Mouse (Mus musculus): Measurements from ENCODE around the gene C1qtnf5. TPM values are rescaled to one million over a fixed set of nuclear protein-coding genes. Genes with fewer than 3 reads are reported as not detected.
"Not testable (repeated sequence)": the region's sequence is repeated elsewhere in the genome, so short reads cannot be mapped to it uniquely, and the experiment has no call there.

C1qtnf5 gene
- polyA plus RNA-seq, 1 experiment from 2014 or later = 2.5 TPM

DNA sequence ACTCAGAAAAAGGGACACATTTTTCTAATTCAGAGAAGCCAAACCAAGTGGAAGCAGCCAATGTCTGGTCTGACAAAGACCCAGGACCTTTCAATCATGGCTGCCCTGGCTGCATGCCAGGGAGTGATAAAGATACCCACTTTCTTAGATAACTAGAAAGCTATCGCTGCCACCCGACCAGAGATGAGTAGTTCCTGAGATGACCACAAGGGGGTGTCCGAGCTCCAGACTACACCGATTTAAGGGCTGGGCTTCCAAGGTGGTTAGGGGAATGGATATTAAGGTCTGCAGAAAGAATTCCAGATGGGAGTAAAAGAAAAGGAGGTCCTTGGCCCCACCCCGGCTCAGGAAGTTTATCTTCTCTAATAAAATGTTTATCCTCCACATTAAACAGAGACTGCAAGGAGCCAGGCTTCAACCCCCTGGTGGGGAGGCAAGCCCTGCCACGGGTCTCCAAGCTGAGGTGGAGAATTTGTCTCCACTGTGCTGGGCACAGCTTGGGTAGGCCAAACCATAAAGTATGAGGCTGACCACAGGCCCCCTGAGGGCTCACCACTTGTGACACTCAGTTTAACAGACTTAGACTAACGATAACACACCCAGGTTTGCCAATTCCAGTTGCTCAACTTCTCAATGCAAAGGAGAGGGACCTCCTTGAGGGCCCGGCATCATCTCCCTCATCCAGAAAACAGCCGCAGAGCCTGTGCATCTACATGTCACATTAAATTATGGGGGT lies 2.5 kb downstream of the C1qtnf5 start:
- Histone ChIP-seq H3K4me3 (replicated peaks; ENCODE audit: low read length) (peak overlapping the region; percentile 29), H3K36me3 (ENCODE audit: control insufficient read depth, insufficient read depth, low read length) (peaks cover 5% of the 10 kb centered on the region; the same call in 1 of the 2 replicates), H3K9ac (ENCODE audit: low read length) (peak overlapping the region; percentile 54), H3K27me3 (ENCODE audit: control insufficient read depth, insufficient read depth, low read length) (no peaks in the 10 kb centered on the region), H3K4me1 (ENCODE audit: control insufficient read depth, insufficient read depth, low read length) (peaks cover 39% of the 10 kb centered on the region), H3K27ac (ENCODE audit: low read length) (peak overlapping the region; percentile 41; the same call in 1 of the 2 replicates), H3K4me2 (ENCODE audit: low read depth, low read length) (peak overlapping the region; percentile 43), H3K9me3 (replicated peaks; ENCODE audit: control insufficient read depth, low read length) (no peaks in the 10 kb centered on the region)
- 22% methylated on average over 9 of the region's 9 CpGs for WGBS
- ATAC-seq (ENCODE audit: insufficient read depth, low FRiP score) = no peak

DNA sequence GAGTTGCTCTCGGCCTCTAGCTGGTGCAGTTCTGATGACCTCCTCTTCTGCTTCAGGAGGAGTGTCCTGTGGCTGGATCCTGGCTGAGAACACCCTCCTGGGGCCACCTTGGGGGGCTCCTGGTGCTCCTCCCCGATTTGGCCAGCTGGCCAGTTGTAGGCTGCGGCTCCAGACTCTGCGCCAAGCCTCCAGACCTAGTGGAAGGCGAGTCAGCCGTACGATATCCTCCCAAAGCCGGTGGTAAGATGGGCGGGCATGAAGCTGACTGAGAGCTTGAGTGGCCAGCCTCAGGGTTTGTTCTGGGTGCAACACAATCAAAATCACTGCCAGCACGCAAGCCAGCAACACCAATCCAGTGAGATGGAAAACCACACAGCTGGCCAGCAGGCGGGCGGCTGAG lies 4.9 kb downstream of the C1qtnf5 start:
- WGBS = 48% methylated on average over 10 of the region's 12 CpGs

DNA sequence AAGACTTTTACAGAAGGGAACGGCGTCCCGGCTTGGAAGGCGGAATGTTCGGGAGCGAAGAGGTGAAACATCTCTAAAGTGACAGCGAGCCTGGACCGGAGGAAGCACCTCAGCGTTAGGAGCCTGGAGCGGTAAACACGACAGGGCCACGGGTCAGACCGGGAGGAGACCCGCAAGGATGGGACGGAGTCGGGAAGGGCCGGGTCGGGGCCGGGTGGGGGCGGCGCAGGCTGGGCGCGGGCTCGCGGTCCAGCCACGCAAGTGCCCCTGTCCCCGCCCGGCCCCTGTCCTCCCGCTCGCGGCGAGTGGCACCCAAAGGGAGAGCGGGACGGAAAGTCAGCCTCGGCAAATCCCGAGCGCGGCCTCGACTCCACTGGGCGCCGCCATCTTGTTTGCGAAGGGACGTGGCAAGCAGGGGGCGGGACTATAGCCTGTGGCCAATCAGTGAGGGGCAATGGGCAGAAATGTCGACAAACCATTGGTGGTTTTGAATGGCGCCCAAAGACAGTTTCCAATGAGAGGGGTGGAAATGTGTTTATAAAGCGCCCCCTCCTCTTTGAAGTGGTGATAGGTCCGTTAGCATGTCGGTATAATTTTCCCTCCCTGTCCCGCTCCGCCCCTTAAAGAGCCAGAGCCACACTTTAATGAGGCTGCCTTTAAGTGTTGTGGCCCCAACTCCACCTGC lies 6.2 kb downstream of the C1qtnf5 start, which contains the start of the genes Gm49380 and Rnf26:
Gene Gm49380 (minus strand): TSS at position 396 of the 685 bp plus-strand sequence.
Gene Rnf26 (minus strand): TSS at position 413 of the 685 bp plus-strand sequence.
- Histone ChIP-seq H3K9ac (ENCODE audit: low read length) (peak within 1 kb of the TSS; percentile 92), H3K4me3 (replicated peaks; ENCODE audit: low read length) (peak within 1 kb of the TSS; percentile 83), H3K4me2 (ENCODE audit: low read depth, low read length) (peak within 1 kb of the TSS; percentile 57), H3K27ac (ENCODE audit: low read length) (peak within 1 kb of the TSS; percentile 67; the same call in 1 of the 2 replicates), H3K36me3 (ENCODE audit: control insufficient read depth, insufficient read depth, low read length) (0 out of 2 replicates have a peak, but pooled peaks cover 4% of the 10 kb centered on the region), H3K4me1 (ENCODE audit: control insufficient read depth, insufficient read depth, low read length) (peaks cover 24% of the 10 kb centered on the region), H3K27me3 (ENCODE audit: control insufficient read depth, insufficient read depth, low read length) (no peaks in the 10 kb centered on the region), H3K9me3 (replicated peaks; ENCODE audit: control insufficient read depth, low read length) (no peaks in the 10 kb centered on the region)
- WGBS = 0% methylated on average over 50 of the region's 51 CpGs
- ATAC-seq (ENCODE audit: insufficient read depth, low FRiP score) = peak; percentile 96

More for the DNA sequence above, 4.9 kb downstream of the C1qtnf5 start:
- H3K4me1 ChIP-seq (ENCODE audit: control insufficient read depth, insufficient read depth, low read length) = peaks cover 35% of the 10 kb centered on the region
- not testable (repeated sequence) for H3K27me3 ChIP-seq (ENCODE audit: control insufficient read depth, insufficient read depth, low read length); H3K9me3 ChIP-seq (replicated peaks; ENCODE audit: control insufficient read depth, low read length); ATAC-seq (ENCODE audit: insufficient read depth, low FRiP score); H3K27ac ChIP-seq (ENCODE audit: low read length); H3K9ac ChIP-seq (ENCODE audit: low read length); H3K36me3 ChIP-seq (ENCODE audit: control insufficient read depth, insufficient read depth, low read length)
- peak overlapping the region; percentile 52 for H3K4me2 ChIP-seq (ENCODE audit: low read depth, low read length)
- H3K4me3 ChIP-seq (replicated peaks; ENCODE audit: low read length) = peak overlapping the region; percentile 83; the same call in 1 of the 2 replicates

DNA sequence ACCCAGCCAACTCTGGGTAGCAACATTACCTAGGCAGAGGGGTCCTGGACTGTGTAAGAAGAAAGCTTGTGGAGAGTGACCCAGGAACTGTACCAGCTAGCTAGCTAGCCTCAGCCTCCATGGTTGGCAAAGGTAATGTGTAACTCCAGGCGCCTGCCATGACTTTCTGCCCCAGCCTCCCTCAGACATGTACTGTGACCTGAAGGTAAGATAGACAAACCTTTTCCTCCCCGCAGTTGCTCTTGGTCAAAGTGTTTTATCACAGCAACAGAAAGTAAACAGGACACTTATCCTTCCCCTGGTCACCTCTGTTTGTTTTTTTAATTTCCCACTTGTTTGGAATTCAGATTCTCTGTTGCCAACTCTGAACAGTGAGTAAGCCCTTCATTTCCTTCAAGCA lies 7.4 kb downstream of the C1qtnf5 start:
- Histone ChIP-seq H3K4me2 (ENCODE audit: low read depth, low read length) (no peak overlapping the region), H3K9me3 (replicated peaks; ENCODE audit: control insufficient read depth, low read length) (no peaks in the 10 kb centered on the region), H3K9ac (ENCODE audit: low read length) (no peak overlapping the region), H3K27ac (ENCODE audit: low read length) (no peak overlapping the region), H3K36me3 (ENCODE audit: control insufficient read depth, insufficient read depth, low read length) (no peaks in the 10 kb centered on the region), H3K27me3 (ENCODE audit: control insufficient read depth, insufficient read depth, low read length) (no peaks in the 10 kb centered on the region), H3K4me1 (ENCODE audit: control insufficient read depth, insufficient read depth, low read length) (peaks cover 12% of the 10 kb centered on the region), H3K4me3 (replicated peaks; ENCODE audit: low read length) (no peak overlapping the region)
- ATAC-seq (ENCODE audit: insufficient read depth, low FRiP score) = no peak
- 71% methylated on average over 2 of the region's 2 CpGs for WGBS

DNA sequence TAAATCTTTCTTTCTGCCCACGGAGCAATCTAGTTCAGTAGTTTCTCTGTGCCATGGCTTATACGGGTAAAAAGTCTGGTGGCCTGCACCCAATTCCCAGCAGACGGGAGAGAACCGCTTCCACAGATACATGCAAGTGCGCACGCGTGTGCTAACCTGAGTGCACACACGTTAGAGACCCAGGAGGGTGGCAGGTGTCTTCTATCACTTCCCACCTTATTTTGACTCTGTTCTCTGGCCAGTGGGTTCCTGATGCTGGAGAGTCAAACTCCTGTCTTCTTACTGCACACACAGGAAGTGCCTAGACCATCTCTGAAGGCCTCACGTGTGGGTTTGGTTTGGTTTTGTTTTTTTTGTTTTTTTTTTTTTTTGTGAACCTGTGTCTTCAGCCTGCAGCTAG lies 8.6 kb downstream of the C1qtnf5 start:
- H3K27me3 ChIP-seq (ENCODE audit: control insufficient read depth, insufficient read depth, low read length) = no peaks in the 10 kb centered on the region
- H3K9me3 ChIP-seq (replicated peaks; ENCODE audit: control insufficient read depth, low read length) = no peaks in the 10 kb centered on the region
- ATAC-seq (ENCODE audit: insufficient read depth, low FRiP score) = no peak
- H3K36me3 ChIP-seq (ENCODE audit: control insufficient read depth, insufficient read depth, low read length) = no peaks in the 10 kb centered on the region
- peaks cover 1% of the 10 kb centered on the region for H3K4me1 ChIP-seq (ENCODE audit: control insufficient read depth, insufficient read depth, low read length)
- no peak overlapping the region for H3K4me3 ChIP-seq (replicated peaks; ENCODE audit: low read length)
- no peak overlapping the region for H3K9ac ChIP-seq (ENCODE audit: low read length)
- no peak overlapping the region for H3K27ac ChIP-seq (ENCODE audit: low read length)
- no peak overlapping the region for H3K4me2 ChIP-seq (ENCODE audit: low read depth, low read length)
- 83% methylated on average over 9 of the region's 9 CpGs for WGBS

DNA sequence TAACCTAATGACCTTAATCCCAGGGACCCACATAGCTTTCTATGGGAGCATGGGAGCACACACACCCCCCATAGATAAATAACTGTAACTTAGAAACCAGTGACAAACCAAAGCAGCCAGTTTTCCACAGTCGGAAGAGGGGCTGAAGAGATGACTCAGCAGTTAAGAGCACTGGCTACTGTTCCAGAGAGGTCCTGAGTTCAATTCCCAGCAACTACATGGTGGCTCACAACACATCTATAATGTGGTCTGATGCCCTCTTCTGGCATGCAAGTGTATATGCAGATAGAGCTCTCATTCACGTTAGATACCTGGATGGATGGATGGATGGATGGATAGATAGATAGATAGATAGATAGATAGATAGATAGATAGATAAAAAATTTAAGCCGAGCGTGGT lies 9.1 kb downstream of the C1qtnf5 start:
- WGBS = 90% methylated on average over 4 of the region's 4 CpGs
- H3K9me3 ChIP-seq (replicated peaks; ENCODE audit: control insufficient read depth, low read length) = no peaks in the 10 kb centered on the region
- H3K4me1 ChIP-seq (ENCODE audit: control insufficient read depth, insufficient read depth, low read length) = no peaks in the 10 kb centered on the region
- no peaks in the 10 kb centered on the region for H3K36me3 ChIP-seq (ENCODE audit: control insufficient read depth, insufficient read depth, low read length)
- ATAC-seq (ENCODE audit: insufficient read depth, low FRiP score) = no peak
- no peaks in the 10 kb centered on the region for H3K27me3 ChIP-seq (ENCODE audit: control insufficient read depth, insufficient read depth, low read length)
- no peak overlapping the region for H3K4me2 ChIP-seq (ENCODE audit: low read depth, low read length)
- H3K4me3 ChIP-seq (replicated peaks; ENCODE audit: low read length) = no peak overlapping the region
- H3K27ac ChIP-seq (ENCODE audit: low read length) = no peak overlapping the region
- no peak overlapping the region for H3K9ac ChIP-seq (ENCODE audit: low read length)

DNA sequence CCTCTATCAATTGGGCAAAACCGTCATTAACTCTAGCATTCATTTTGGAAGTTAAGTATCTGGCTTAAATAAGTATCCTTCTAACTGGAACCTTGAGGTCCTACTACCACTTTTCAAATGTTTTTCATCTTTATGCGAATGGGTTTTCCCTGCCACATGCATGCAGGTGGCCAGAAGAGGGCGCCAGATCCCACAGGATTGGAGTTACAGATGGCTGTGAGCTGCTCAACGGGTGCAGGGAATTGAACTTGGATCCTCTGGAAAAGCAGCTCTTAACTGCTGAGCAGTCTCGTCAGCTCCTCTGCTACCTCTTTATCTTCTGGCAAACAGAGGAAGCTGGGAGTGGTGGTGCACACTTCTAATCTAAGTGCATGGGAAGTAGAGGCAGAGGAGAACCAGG lies 12.0 kb downstream of the C1qtnf5 start:
- no peak overlapping the region for H3K9ac ChIP-seq (ENCODE audit: low read length)
- no peak for ATAC-seq (ENCODE audit: insufficient read depth, low FRiP score)
- no peaks in the 10 kb centered on the region for H3K27me3 ChIP-seq (ENCODE audit: control insufficient read depth, insufficient read depth, low read length)
- H3K27ac ChIP-seq (ENCODE audit: low read length) = no peak overlapping the region
- WGBS = 53% methylated on average over 5 of the region's 5 CpGs
- no peak overlapping the region for H3K4me3 ChIP-seq (replicated peaks; ENCODE audit: low read length)
- no peaks in the 10 kb centered on the region for H3K9me3 ChIP-seq (replicated peaks; ENCODE audit: control insufficient read depth, low read length)
- H3K4me1 ChIP-seq (ENCODE audit: control insufficient read depth, insufficient read depth, low read length) = no peaks in the 10 kb centered on the region
- H3K36me3 ChIP-seq (ENCODE audit: control insufficient read depth, insufficient read depth, low read length) = no peaks in the 10 kb centered on the region
- H3K4me2 ChIP-seq (ENCODE audit: low read depth, low read length) = no peak overlapping the region

DNA sequence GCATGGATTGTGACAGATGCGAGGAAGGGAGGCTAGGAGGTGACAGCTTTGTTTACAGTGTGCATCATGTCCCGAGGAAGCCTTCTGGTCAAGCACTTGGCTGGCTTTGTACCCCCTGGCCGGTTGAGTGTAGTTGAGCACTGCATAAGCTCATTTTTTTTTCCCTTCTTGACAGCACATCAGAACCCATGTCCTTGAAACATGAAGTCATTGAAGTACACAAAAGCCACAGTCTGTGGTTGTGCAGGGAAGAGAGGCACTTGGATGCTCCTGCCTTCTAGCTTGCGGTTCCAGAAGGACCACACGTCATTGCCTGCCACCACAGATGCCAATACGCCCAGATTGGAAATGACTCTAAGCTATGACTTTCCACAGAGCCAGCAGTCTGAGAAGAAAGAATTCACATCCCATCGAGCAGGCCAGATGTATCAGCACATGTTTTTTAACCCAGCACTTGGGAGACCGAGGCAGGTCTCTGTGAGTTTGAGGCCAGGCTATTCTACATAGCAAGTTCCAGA lies 13.0 kb downstream of the C1qtnf5 start:
- Histone ChIP-seq H3K4me3 (replicated peaks; ENCODE audit: low read length) (no peak overlapping the region), H3K27me3 (ENCODE audit: control insufficient read depth, insufficient read depth, low read length) (no peaks in the 10 kb centered on the region), H3K36me3 (ENCODE audit: control insufficient read depth, insufficient read depth, low read length) (no peaks in the 10 kb centered on the region), H3K4me1 (ENCODE audit: control insufficient read depth, insufficient read depth, low read length) (no peaks in the 10 kb centered on the region), H3K9ac (ENCODE audit: low read length) (no peak overlapping the region), H3K4me2 (ENCODE audit: low read depth, low read length) (no peak overlapping the region), H3K27ac (ENCODE audit: low read length) (no peak overlapping the region), H3K9me3 (replicated peaks; ENCODE audit: control insufficient read depth, low read length) (no peaks in the 10 kb centered on the region)
- no peak for ATAC-seq (ENCODE audit: insufficient read depth, low FRiP score)
- WGBS = 64% methylated on average over 8 of the region's 8 CpGs

DNA sequence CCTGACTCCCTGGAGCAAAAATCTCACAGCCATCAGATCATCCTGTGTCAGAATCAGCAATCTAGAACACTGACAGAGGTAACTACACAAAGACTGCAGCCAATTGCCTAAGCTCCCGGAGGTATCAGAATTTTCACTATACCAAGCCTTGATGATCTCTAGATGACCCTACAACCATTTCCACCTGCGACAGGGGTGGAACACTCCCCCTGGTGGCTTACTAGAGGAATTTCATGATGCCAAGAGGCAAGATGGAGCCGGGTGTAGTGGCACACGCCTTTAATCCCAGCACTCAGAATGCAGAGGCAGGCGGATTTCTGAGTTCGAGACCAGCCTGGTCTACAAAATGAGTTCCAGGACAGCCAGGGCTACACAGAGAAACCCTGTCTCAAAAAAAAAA lies 17.3 kb downstream of the C1qtnf5 start:
- Histone ChIP-seq H3K4me3 (replicated peaks; ENCODE audit: low read length) (no peak overlapping the region), H3K4me1 (ENCODE audit: control insufficient read depth, insufficient read depth, low read length) (peaks cover 20% of the 10 kb centered on the region), H3K9ac (ENCODE audit: low read length) (no peak overlapping the region), H3K27me3 (ENCODE audit: control insufficient read depth, insufficient read depth, low read length) (no peaks in the 10 kb centered on the region), H3K27ac (ENCODE audit: low read length) (no peak overlapping the region), H3K36me3 (ENCODE audit: control insufficient read depth, insufficient read depth, low read length) (no peaks in the 10 kb centered on the region), H3K4me2 (ENCODE audit: low read depth, low read length) (no peak overlapping the region), H3K9me3 (replicated peaks; ENCODE audit: control insufficient read depth, low read length) (no peaks in the 10 kb centered on the region)
- ATAC-seq (ENCODE audit: insufficient read depth, low FRiP score) = no peak
- WGBS = 69% methylated on average over 6 of the region's 6 CpGs
